Mouse (Mus musculus) olfactory bulb, adult 2 months (tissue): ENCODE data around the gene Zfp445. TPM values are rescaled to one million over a fixed set of nuclear protein-coding genes. Genes with fewer than 3 reads are reported as not detected.

Experiments used
- H3K27ac ChIP-seq: fragments of 200-500 bp; 2 replicates; pipeline ENCODE4 v1.5.1; 2012; ENCODE audit warnings: low read depth, low read length; ENCODE audit not compliant: insufficient read depth
- H3K4me1 ChIP-seq: fragments of 200-500 bp; 2 replicates; pipeline ENCODE4 v1.6.1; 2012; ENCODE audit warnings: low read length; ENCODE audit not compliant: control insufficient read depth, insufficient read depth
- H3K4me3 ChIP-seq: fragments of 200-500 bp; 2 replicates; pipeline ENCODE4 v1.5.1; 2012; ENCODE audit warnings: mild to moderate bottlenecking, low read depth, low read length, moderate library complexity; ENCODE audit not compliant: insufficient read depth
- CTCF ChIP-seq: fragments of 200-500 bp; IDR thresholded peaks from 2 replicates; pipeline ENCODE4 v1.5.1; 2012; ENCODE audit warnings: low read depth, mild to moderate bottlenecking, low read length, moderate library complexity; ENCODE audit not compliant: insufficient read depth
- POLR2A ChIP-seq: fragments of 200-500 bp; IDR thresholded peaks from 2 replicates; pipeline ENCODE4 v1.6.1; 2012; ENCODE audit warnings: mild to moderate bottlenecking, low read depth, low read length, moderate library complexity; ENCODE audit not compliant: insufficient read depth
- WGBS: fragments of 180-500 bp; shearing (Covaris S2); methylation state at CpG from one replicate; pipeline ENCODE4 v1.1.7; 2018; 5-methylcytosine and 5-hydroxymethylcytosine counted together
- polyA plus RNA-seq: library from polyadenylated mRNA; stranded (reverse); fragments of >200 nt; gene quantifications from 2 replicates; pipeline ENCODE4 v1.2.4, GENCODE M21; 2012; ENCODE audit warnings: low replicate concordance; ENCODE audit not compliant: missing spikeins, insufficient read depth, insufficient read length

Zfp445 gene
- polyA plus RNA-seq, result 65.3 and 733 TPM in 2 replicates

- H3K4me1 ChIP-seq, result no peaks in the 10 kb centered on the region
- WGBS, result under 1% methylated on average over 34 of the region's 34 CpGs
- peak within 1 kb of the TSS; percentile 93 for H3K4me3 ChIP-seq
- H3K27ac ChIP-seq, result peak within 1 kb of the TSS; percentile 67
- TF ChIP-seq CTCF, result no peak
- peak; percentile 38; the same call in 1 of the 2 replicates for TF ChIP-seq POLR2A
These were observed at the start of gene Zfp445 for GRCm38 (mm10) chr9:122865697-122866166. Gene Zfp445 (minus strand): TSS chr9:122866006.

DNA sequence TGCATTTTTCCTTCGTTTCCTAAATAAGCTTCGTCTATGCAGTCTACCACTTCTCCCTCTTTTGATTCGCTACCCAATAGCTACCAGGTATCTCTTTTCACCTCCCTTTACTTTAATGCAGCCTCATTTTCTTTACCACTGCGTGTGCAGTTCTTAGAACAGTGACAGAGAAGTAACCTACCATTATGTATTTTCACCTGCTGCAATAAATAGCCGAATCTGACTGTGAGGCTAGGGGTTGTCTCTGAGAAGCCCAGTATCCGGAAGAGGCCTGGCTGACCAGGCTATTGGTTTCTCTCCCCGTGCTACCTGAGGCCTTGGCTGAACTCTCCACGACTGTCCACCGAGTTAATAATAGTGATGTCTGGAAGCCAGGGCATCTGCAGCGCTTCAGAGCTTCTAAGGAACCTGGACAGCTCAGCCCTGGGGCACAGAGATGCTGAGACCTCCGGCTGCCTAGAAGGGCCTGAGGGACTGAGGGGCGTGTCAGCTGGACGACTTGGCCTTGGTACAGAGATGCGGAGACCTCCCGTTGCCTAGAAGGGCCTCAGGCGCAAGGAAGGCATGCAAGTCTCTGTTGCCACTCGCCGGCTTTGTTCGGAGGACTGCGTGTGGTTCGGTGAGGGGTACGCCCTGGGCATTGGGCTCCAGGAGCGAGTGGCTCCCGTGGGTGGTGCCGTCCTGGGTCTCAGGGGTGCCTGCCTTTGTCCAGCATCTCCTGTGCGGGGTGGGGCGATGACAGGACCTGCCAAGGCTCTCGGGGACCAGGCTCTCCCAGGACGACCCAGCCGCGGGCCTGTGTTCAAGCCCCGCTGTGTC is 37.1 kb upstream of the Zfp445 start:
- 0 out of 2 replicates have a peak, but pooled peaks have one; percentile 19 for TF ChIP-seq POLR2A
- TF ChIP-seq CTCF, result no peak
- Histone ChIP-seq H3K4me3 (peak overlapping the region; percentile 74), H3K4me1 (peaks cover 7% of the 10 kb centered on the region), H3K27ac (no peak overlapping the region)
- 18% methylated on average over 32 of the region's 32 CpGs for WGBS

GRCm38 (mm10) chr9:122901047-122901446 is 35.2 kb upstream of the Zfp445 start:
- 97% methylated on average over 2 of the region's 2 CpGs for WGBS
- H3K4me3 ChIP-seq, result no peak overlapping the region
- no peak overlapping the region for H3K27ac ChIP-seq
- TF ChIP-seq CTCF (no peak), POLR2A (no peak)
- peaks cover 7% of the 10 kb centered on the region for H3K4me1 ChIP-seq

DNA sequence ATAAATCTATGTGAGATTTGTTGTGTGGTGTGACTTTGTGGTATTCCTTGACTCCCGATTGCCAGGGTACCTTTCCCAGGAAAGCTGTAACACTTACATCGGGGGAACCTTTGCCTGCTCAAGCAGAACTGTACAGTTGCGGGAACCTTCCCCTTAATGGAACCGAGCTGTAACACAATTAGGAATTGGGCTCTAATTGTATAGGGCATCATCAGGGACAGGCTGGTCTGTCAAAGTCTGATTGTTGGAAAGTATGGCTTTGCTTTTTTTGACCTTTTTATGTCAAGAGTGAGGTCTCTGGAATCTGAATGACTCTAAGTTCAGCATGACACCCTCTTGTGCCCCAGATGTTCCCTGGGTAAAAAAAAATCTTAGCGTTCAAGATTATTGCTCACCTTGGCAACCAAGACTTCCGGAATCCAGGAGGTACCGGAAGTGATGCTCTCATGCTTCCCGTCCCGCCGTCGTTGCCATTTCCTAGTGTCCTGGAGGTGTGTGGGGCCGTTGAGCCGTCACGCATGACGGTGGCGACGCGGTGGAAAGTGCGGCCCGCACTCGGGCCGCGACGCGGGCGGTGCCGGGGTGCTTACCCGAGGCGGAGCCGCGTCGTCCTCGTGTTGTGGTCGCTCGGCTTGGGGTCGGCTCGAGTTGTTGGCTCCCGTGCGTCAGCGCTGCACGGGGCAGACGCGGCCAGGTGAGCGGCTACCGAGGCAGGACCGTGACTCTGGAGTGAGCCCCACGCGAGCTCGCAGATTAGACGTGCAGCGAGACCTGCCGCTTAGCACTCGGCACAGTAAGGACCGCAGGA is 20.8 kb upstream of the Zfp445 start:
- 6% methylated on average over 54 of the region's 54 CpGs for WGBS
- 0 out of 2 replicates have a peak, but pooled peaks have one; percentile 10 for TF ChIP-seq CTCF
- TF ChIP-seq POLR2A, result peak; percentile 73
- Histone ChIP-seq H3K4me1 (no peaks in the 10 kb centered on the region), H3K4me3 (peak overlapping the region; percentile 75), H3K27ac (no peak overlapping the region)

GRCm38 (mm10) chr9:122885385-122885784 is 19.6 kb upstream of the Zfp445 start, which contains the start of gene Zkscan7:
Gene Zkscan7 (plus strand): TSS chr9:122885685.
- TF ChIP-seq POLR2A (no peak), CTCF (no peak)
- 90% methylated on average over 3 of the region's 3 CpGs for WGBS
- H3K27ac ChIP-seq, result no peak within 1 kb of the TSS

DNA sequence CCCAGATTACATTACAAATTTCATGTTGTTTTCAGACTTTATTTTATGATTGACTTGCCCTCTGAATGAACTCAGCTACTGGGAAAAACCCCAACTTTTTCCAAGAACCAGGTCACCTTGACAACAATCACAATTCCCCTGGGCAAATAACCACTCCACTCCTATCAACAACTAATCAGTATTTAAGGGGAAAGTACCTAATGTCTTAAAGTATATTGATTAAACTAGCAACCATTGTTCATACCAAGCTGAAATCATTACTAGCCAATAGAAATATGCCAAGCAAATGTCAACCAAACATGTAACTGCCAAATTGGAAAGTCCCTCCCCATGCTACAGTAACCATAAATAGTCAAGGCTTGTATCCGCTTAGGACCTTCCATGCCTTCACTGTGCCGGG is 9.3 kb upstream of the Zfp445 start:
- H3K4me3 ChIP-seq, result no peak overlapping the region
- no peak overlapping the region for H3K27ac ChIP-seq
- H3K4me1 ChIP-seq, result no peaks in the 10 kb centered on the region
- WGBS, result 94% methylated on average over 2 of the region's 2 CpGs
- TF ChIP-seq POLR2A, result no peak

More at GRCm38 (mm10) chr9:122885385-122885784, 19.6 kb upstream of the Zfp445 start, which contains the start of gene Zkscan7:
- H3K4me3 ChIP-seq, result peak within 1 kb of the TSS; percentile 75; the same call in 1 of the 2 replicates
- H3K4me1 ChIP-seq, result no peaks in the 10 kb centered on the region

DNA sequence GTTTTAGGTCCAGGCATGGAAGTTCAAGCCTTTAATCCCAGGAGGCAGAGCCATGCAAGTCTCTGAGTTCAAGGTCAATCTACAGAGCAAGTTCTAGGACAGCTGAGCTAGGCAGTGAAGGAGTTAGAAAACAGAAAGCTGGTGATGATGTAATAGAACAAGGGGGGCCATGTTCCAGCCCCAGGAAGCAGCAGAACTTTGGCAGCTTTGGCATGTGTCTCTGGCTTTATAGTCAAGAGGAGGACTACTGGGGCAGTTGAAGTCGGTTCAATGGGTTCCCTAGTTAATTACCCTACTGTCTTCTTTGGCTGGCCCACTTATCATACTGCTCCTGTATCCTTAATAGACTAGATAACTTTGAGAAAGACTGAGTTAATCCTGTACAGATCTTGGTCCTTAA is 8.8 kb upstream of the Zfp445 start:
- TF ChIP-seq CTCF, result no peak
- TF ChIP-seq POLR2A, result no peak
- WGBS, result 63% methylated on average over 1 of the region's 1 CpGs
- Histone ChIP-seq H3K4me3 (no peak overlapping the region), H3K27ac (no peak overlapping the region), H3K4me1 (no peaks in the 10 kb centered on the region)

DNA sequence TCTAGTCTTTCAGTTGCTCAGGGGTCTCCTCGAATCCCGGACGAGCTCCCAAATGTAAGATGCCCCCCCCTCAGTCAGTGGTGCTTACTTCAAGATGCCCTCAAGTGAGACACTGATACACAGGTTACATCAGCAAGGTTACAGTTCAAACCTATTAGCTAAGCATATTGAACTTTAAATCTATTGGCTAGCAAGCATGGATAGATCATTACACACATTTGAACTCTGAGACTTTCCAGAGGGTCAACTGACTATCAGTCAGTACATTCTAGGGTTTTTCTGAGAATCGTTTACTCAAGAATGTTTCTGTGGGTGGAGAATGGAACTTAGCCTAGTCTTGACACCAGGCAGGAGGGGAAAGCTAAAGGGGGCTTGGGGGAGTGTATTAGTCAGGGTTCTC is 6.8 kb upstream of the Zfp445 start:
- Histone ChIP-seq H3K4me3 (no peak overlapping the region), H3K4me1 (no peaks in the 10 kb centered on the region), H3K27ac (no peak overlapping the region)
- 80% methylated on average over 4 of the region's 4 CpGs for WGBS
- TF ChIP-seq CTCF (no peak), POLR2A (no peak)
